Mouse (Mus musculus) retina, embryonic 14.5 days (tissue): ENCODE data around the gene Rgs21.

Experiments
- DNase-seq: peaks from one replicate; pipeline ENCODE4 v3.0.0-alpha.2; 2015; ENCODE audit warnings: low spot score

Gene Rgs21

DNA sequence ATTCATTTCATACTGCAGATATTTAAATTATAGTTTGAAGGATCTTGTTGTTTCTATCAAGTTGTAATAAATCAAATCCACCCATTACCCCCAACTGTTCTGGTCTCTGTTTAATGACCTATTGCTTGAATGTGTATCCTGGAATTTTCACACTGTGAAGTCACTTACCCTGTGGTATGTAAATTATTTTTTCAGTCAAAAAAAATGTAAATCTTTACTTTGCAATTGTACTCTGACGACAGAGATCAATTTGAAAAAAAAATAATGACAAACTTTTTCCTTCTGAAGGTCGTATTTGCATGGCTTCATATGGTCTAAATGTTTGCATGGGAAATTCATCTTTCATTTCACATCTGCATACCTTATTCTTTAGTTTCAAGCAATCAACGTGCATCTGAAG is at the start of gene Rgs21:
Rgs21 (minus strand) TSS at position 101 of the 400 bp plus-strand sequence.
- no peak for DNase-seq

DNA sequence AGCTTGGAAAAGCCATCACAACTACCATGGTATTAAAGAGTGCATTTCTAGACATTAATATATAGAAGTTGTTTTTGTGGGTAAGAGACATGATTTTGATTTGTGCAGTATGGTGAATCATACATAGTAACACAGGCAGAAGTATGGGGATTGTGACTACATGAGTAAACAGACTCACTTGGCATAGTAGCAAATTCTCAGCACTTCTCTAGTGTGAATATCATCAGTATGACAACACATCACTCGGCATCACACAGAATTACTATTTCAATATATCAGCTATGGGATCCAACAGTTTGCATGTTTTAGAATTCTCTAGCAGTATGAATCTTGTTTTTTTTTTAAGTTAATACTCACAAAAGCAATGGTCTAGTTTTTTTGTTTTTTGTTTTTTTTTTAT is 36.6 kb upstream of the Rgs21 start:
- no peak for DNase-seq

DNA sequence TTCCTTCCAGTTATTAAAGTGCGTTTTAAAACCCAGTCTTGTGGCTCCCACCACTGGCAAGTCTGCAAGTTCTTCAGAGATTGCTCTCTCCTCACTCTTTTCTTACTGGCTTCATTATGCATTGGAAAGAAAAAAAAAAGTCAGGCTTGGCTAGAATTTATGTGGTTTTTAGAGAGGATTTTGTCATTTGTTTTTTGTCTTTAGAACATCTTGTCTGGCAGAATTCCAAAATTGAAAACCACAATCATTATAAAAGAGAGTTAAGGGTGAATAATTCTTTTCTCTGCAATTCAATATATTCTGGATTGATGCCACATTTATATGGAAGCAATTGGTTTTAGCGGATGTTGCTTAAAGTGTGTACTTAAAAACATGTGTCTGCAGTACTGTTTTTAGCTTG is 35.5 kb upstream of the Rgs21 start:
- DNase-seq, result no peak

DNA sequence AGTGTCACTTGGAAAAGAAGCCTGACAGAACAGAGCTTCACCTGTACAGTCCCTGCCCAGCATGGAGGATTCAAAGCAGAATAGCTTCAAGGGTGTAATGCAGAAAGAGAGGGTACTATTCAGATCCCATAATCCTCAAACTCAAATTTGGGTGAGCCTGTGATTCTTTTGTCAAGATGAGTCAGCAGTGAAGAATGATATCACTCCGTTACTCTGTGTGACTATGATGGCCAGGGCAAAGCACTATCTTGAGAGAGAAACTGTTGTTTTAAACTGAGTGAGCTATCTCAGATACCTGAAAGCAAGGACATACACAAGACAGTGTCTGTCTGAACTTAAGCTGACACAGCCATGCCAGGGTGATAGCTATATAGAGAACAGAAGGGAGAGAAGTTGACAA is 11.9 kb upstream of the Rgs21 start:
- no peak for DNase-seq

DNA sequence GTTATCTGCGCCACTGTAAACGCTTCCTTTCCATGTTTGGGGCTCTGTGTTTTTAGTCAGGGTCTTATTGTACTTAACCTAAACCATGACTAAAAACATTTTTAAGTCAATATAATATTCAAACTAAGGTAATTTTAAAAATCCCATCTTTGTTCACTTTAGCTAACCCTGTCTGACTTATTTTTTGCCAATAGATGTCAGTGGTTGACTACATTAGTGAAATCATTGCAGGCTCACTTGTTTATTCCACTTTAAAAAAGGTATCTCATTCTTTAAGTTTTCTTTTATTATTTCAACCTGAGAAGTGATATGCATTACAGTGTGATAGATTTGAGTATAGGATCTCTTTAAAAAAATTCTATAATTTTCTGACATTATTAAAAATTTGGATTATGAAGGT is 5.5 kb upstream of the Rgs21 start:
- no peak for DNase-seq

DNA sequence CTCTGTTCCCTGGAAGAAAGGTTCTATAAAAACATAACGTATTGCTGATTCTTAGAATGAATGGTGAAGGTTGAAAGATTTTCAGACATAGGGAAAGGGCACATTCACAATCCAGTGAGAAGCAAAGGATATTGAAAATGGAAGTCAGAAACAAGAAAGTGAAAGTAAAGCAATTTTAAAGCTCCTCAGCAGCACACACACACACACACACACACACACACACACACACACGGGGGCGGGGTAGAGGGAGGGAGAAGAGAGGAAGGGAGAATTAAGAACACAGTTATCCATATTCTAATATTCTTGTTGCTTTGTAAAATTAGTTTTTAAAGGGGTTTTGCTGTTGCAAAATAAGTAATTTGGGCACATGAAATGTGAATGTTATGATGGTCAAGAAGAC is 2.4 kb upstream of the Rgs21 start:
- DNase-seq, result no peak

DNA sequence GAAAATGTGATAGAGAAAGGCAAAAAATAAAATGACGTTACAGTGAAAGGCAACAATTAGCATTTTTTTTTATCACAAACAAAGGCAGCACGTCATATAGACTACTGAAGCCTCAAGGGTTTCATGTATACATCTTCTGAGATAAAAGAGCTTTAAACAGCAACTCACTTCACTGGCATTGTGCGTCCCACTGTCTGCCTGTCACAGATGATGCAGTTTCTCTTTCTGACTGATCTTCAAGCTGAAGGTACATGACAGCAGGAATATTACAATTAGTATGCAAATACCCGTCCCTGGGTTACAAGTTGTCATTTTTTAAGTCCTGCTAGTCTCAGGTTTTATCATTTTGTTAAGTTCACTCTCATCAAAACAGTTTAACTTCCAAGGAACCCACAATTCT is 22.3 kb downstream of the Rgs21 start:
- peak; percentile 2 for DNase-seq

DNA sequence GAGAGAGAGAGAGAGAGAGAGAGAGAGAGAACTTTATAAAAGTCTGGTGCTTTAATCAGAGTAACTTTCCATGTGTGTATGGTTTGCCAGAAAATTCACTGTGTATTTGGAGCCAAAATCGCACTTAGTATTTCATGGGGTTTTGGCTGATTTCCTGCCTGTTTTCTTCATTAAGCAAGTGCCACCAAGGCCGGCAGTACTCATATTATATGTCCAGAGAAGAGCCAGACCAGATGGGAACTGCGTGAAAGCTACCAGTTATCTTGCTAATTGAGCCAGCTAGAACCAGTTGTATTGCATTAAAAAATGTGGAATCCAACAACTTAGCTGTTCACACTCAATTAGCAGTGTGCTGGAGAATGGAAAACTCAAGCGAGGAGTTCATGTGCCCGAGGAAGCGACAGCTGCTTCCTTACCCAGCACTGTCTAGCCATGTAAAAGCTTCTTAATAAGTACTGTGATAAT is 22.9 kb downstream of the Rgs21 start:
- peak; percentile 24 for DNase-seq

DNA sequence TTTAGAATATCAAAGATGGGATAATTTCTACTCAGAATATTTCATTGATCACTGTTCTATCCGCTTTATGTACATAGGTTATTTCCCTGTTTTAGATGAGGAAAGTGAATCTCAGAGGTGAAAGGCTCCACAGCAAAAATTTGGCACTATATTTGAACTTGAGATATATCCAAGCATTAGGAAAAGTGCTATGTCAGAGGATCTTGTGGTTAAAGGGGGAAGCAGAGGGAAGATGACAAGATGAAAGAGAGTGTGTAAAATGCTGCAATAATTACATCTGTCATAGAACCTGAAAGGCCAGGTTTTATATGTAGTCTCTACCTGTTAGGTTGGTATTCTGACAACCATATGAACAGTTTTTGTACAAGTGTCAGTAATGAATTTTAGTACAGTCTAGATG is 35.7 kb downstream of the Rgs21 start:
- DNase-seq, result no peak

DNA sequence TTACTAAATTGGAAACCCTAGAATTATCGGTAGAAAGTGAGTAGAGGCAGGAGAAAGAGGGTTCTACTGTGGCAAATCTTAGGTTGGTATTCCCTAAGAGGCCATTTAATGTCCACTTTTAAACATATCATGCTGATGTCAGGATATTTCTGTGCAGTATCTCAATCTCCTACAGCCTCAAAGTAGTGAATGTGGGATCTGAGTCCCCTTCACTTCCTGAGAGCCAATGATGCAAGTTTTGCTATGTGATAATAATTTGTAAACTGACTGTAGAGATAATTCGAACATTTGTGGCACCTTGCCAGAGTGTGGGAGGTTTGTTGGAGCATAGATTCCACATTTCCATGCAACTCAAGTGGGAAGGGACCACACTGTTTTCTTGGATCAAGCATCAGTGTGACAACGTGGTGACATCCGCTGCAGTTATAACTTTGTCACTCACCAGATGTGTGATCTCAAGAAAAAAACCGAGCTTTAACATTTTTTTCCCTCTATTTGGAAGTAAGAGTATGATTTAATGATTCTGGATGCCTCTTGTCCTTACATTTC is 49.5 kb downstream of the Rgs21 start:
- DNase-seq, result no peak

DNA sequence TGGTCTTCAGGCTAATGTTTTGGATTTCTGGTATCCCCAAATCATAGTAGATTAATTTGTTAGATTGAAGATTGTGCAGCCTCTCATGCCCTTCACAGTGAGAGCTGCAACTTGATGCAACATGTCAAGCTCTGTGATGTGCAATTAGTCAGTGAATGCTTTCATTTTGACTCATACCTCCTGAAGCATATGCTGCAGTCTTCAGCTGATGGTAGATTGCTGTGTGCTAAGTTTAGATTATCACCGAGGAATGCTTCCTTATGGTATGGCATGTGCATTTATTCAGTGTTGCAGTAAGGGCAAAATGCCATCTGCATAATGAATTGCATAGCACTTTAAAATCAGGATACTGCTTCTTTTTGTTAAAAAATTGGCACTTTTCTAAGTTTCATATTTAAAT is 65.2 kb downstream of the Rgs21 start:
- no peak for DNase-seq

DNA sequence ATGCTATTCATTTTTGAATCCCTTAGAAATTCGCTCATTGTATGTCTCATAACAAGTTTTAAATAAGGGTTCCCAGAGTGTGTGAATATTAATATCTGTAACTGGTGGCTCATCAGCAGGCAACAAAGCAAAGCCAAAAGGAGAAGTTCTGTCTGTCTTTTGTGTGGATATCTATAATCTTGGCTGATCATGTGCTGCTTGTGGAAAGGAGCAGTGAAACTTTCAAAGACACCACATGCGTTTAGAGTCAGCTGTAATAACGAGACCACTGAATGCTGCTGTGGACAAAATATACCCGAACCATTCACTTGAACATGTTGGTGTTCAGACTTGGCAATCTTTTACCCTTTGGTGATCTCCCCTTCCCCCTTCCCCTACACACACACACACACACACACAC is 67.0 kb downstream of the Rgs21 start:
- DNase-seq, result no peak

DNA sequence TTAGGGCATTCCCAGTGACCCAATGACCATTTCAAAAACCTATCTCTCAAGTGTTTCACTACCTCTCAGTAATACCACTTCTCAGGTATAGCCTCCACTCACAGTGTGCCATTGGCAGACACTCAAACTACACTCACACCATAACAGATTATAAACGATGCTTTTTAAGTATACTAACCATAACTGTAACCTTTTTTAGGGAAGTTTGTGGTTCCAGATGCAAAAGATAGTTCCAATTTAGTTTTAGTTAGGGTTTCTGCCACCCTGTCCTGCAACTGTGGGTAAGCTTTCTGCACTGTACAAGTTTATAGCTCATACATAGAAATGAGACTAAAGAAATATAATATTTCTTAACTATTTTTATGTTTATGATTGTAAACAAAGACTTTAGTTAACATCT is 67.7 kb downstream of the Rgs21 start:
- DNase-seq, result no peak

DNA sequence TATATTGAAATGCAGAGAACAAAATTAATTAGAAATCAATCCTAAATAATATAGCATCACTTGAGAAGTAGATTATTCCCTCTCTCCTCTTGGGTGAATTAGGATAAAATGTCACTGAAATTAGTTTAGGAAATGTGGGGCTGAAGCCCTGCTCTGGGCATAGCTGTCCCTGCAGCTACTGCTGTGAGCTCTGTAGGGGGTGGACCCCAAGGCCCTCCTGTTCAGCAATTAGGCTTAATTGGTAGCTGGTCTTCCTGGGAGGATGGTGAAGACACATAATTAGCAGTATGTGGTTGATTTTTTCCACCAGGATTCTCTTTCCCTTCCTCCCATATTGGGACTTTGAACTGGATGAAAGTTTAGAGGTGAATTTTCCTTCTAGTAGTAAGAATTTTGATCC is 68.7 kb downstream of the Rgs21 start:
- peak; percentile 26 for DNase-seq

DNA sequence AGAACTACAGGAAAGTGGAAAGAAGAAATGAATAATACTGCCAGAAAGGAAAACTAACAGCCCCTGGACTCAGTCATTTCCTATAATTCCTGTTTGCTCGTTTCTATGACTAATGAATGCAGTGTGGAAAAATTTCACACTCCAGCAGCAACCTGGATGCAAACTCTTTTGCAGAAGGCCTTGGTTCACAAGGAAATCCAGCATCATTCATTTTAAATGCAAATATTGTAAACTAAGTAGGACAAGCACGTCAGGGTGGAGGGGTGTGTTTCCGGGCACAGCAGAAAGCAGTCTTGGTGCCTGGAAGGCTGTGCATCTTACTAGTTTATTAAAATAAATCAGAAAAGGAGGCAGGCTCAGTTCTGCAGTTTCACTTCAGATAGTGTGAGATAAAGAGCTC is 69.4 kb downstream of the Rgs21 start:
- no peak for DNase-seq

DNA sequence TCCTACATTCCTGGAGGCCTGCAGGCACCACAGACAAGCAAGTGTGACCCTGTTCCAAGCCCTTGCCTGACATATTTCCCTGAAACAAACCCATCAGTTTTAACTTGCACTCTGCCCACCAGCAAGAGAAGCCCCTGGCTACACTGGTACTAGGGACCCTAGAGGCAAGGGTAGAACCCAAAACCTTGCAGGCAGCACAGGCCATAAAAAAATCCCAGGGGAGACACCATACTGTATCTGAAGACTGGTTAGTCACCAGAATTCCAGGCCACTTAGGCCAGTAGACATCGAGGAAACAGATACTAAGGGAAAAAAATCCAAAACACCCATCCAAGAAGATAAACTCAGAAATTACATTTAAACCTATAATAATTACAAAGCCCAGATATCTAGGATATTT is 74.1 kb downstream of the Rgs21 start:
- DNase-seq, result no peak

DNA sequence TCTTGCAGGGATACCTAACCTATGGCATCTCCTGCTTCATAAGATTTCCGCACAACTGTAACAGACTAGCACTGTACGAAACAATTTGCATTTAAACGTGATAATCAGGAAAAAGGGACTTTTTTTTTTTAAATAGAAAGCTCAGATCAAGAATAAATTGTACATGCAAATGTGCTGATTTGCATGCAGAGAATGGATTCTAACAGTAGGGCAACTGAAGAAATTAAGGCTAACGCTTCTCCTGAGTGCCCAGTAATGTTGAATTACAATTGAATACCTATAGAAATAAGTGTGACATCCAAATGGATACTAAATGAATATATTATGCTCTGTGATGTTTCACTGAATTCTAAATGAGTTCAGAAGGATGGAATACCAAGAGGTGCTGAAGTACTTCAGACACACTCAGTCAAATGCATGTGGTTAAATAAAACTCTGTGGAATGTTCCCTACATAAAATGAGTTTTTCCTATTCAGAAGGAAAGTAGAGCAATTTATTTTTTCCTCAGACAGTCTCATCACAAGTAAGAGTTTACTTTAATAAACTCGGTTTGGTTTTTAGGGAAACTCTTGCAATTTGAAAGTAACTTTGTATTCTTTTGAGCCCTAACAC is 79.1 kb downstream of the Rgs21 start:
- no peak for DNase-seq
